Mouse (Mus musculus): ENCODE measurements around the gene Erc2. TPM values are rescaled to one million over a fixed set of nuclear protein-coding genes. Genes with fewer than 3 reads are reported as not detected.

Erc2 gene
- polyA plus RNA-seq, 1 experiment = 0.10 TPM

DNA sequence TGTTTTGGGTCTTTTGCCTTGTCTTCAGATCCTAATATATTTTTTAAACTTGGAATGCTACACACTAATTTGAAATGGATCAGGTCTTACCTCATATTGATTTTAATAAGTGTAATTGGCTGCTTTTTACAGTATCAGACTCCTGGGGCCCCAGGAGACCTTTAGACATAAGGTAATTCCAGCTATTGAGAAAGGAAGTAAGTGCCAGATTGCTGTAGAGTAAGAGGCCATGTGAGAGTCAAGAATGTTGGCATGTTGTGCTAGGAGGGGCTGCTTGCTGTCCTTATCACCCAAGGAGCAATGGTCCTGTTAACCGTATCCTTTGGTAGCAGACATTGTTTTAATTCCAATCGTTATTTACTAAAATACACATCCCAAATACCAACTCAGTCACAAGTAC is 163.3 kb downstream of the Erc2 start:
- Histone ChIP-seq H3K27me3 (replicated peaks) (no peaks in the 10 kb centered on the region), H3K36me3 (replicated peaks; ENCODE audit: low read length) (no peaks in the 10 kb centered on the region), H3K4me3 (replicated peaks) (no peak overlapping the region), H3K9me3 (no peaks in the 10 kb centered on the region), H3K4me1 (peaks cover 14% of the 10 kb centered on the region)
- TF ChIP-seq FLI1 (IDR thresholded peaks at IDR 0.05; ENCODE audit: low read length) = no peak
- no peak for TF ChIP-seq GATA1 (IDR thresholded peaks at IDR 0.05; ENCODE audit: borderline replicate concordance, low read length)

DNA sequence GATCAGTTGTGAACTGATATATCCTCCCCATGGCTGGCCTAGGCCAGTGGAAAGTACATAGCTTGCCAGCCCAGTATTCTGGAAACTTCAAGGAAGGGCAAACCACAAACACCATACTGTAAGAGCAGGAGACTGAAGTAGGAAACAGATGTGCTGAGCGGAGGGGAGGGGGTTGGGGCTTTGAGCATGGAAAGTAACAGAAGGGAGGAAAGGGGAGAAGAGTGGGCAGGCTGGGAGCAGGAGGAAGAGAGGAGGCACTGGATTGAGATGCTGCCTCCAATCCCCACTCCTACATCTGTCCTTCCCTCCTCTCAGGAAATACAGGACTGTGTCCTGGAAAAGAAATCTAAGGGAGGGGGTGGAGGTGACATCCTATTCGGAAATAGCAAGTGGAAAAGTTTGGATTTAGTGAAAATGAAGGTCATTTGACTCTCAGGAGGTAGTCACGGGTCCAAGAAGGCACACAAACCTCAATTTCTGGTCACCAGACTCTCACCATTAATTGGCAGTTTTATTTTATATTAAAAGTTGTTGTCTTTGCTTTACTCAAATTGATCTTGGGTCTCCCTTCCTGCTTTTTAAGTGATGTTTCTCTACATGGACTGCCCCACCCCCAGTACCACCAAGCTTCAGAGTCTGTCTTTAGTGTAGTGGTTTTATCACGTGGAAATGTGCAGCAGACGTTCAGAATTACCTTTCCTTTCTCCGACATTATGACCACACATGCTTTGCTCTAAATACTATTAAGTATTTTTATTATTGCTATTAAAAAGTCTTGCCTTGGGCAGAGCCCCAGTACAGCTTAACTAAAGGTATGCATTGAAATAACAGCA is 167.1 kb downstream of the Erc2 start:
- Histone ChIP-seq H3K9me3 (0 out of 2 replicates have a peak, but pooled peaks cover 3% of the 10 kb centered on the region), H3K4me1 (peaks cover 10% of the 10 kb centered on the region), H3K27me3 (replicated peaks) (no peaks in the 10 kb centered on the region), H3K4me3 (replicated peaks) (peak overlapping the region; percentile 59), H3K36me3 (replicated peaks; ENCODE audit: low read length) (no peaks in the 10 kb centered on the region)
- TF ChIP-seq FLI1 (IDR thresholded peaks at IDR 0.05; ENCODE audit: low read length) = no peak
- TF ChIP-seq GATA1 (IDR thresholded peaks at IDR 0.05; ENCODE audit: borderline replicate concordance, low read length) = no peak

DNA sequence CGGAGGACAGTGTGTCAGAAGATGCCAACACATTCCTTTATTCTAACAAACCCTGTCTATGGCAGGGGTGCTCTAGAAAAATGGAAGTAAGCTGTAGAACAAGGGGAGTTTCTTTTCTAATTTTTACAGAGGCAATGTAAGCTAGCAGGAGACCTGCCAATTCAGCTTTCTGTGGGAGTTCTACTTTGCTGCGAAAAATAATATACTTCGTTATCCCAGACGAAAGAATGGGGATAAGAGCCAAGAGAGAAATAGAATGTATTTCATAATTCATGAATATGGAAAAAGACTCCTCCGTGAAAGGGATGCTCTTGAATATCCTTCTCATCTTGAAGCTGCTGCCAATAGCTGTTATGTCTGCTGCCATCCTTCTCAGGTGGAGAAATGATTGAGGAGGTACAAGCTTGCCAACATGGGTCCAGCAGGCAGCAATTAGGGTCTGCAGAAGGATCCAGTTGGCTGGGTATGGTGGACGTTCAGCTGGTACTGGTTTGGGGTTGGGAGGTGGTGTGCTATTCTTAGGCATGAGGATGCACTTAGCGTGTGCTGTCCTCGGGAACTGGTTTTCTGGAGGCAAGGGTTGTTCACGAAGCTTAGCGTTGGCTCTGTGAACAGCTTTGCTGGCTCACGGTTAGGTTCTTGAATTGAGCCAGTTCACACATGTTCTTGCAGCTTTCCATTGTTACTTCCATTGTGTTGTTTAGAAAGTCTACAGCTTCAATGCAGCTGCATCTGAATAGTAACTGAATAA is 176.1 kb downstream of the Erc2 start:
- Histone ChIP-seq H3K9me3 (peaks cover 13% of the 10 kb centered on the region), H3K4me3 (replicated peaks) (no peak overlapping the region), H3K36me3 (replicated peaks; ENCODE audit: low read length) (no peaks in the 10 kb centered on the region), H3K4me1 (peaks cover 3% of the 10 kb centered on the region; the same call in 1 of the 2 replicates), H3K27me3 (replicated peaks) (no peaks in the 10 kb centered on the region)
- TF ChIP-seq FLI1 (IDR thresholded peaks at IDR 0.05; ENCODE audit: low read length) (no peak), GATA1 (IDR thresholded peaks at IDR 0.05; ENCODE audit: borderline replicate concordance, low read length) (no peak)

DNA sequence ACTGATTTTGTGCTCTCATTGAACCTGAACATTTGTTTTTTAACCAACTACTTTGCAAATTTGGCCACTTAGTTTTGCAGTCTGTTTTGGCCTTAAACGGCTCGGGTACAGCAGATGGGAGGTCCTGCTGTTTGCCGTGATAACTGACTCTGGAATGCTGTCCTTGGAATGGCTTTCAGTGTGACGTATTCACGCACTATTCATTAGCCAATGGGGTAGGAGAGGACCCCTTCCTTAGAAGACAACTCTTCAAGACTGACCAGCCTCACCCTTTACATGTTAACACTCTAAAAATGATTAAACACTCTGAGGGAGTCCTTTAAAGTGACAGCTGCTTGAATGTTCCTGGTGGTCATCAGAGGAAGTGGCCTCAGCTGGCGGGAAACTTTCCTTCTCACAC is 178.5 kb downstream of the Erc2 start:
- H3K4me3 ChIP-seq (replicated peaks) = no peak overlapping the region
- H3K9me3 ChIP-seq = peaks cover 15% of the 10 kb centered on the region
- no peaks in the 10 kb centered on the region for H3K36me3 ChIP-seq (replicated peaks; ENCODE audit: low read length)
- H3K4me1 ChIP-seq = peaks cover 3% of the 10 kb centered on the region; the same call in 1 of the 2 replicates
- no peak for TF ChIP-seq FLI1 (IDR thresholded peaks at IDR 0.05; ENCODE audit: low read length)
- no peak for TF ChIP-seq GATA1 (IDR thresholded peaks at IDR 0.05; ENCODE audit: borderline replicate concordance, low read length)
- no peaks in the 10 kb centered on the region for H3K27me3 ChIP-seq (replicated peaks)

DNA sequence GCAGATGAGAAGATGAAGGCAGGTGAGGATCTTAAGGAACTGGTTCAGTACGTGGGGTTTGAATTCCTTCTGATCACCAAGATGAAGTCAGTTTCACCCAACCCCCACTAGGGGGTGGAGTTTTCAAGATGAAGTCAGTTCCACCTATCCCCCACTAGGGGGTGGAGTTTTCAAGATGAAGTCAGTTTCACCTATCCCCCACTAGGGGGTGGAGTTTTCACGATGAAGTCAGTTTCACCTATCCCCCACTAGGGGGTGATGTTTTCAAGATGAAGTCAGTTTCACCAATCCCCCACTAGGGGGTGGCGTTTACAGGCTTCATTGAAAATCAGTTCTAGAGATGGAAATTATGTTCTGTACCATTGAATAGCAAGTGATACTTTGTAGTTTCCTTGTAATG is 181.7 kb downstream of the Erc2 start:
- Histone ChIP-seq H3K4me1 (no peaks in the 10 kb centered on the region; the same call in 1 of the 2 replicates), H3K4me3 (replicated peaks) (no peak overlapping the region), H3K36me3 (replicated peaks; ENCODE audit: low read length) (no peaks in the 10 kb centered on the region), H3K9me3 (peaks cover 15% of the 10 kb centered on the region), H3K27me3 (replicated peaks) (no peaks in the 10 kb centered on the region)
- TF ChIP-seq GATA1 (IDR thresholded peaks at IDR 0.05; ENCODE audit: borderline replicate concordance, low read length) = no peak
- no peak for TF ChIP-seq FLI1 (IDR thresholded peaks at IDR 0.05; ENCODE audit: low read length)

DNA sequence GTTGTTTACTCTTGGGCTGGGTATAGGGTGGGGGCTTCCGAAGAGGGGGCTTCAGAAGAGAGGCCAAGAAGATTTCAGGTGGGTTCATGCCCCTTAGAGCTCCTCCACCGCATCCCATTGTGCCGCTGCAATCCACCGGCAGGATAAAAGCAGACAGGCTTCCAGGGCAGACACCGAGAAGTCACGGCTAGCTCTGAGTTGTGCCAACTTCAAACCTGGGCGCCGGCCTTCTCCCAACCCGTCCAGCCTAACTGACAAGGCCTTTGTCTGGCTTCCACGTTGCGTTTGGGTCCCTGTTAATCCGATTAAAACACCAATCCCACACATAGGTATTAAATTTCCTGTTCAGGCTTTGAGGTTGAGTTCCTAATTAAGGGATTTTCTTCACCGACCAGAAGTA is 182.8 kb downstream of the Erc2 start:
- H3K27me3 ChIP-seq (replicated peaks) = no peaks in the 10 kb centered on the region
- H3K4me3 ChIP-seq (replicated peaks) = no peak overlapping the region
- TF ChIP-seq GATA1 (IDR thresholded peaks at IDR 0.05; ENCODE audit: borderline replicate concordance, low read length) (no peak), FLI1 (IDR thresholded peaks at IDR 0.05; ENCODE audit: low read length) (no peak)
- H3K4me1 ChIP-seq = no peaks in the 10 kb centered on the region
- no peaks in the 10 kb centered on the region for H3K36me3 ChIP-seq (replicated peaks; ENCODE audit: low read length)
- H3K9me3 ChIP-seq = peaks cover 11% of the 10 kb centered on the region

DNA sequence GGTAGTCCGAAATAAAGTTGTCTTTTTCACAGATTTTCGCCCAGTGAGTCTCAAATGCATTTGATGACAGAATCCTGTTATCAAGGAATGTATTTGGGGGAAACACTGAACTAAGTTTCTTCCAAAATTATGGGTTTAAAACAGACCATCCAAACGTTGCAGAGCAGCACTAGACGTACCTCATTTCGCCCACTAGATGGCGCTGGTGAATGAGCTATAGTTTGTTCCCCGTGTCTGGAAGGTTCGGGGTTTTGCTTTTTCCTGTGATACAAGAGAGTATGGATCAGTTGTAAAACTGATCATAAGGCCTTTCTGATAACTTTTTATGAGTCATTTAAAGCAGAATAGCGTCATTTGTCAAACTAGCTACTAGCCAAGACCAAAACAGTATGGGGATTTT is 185.9 kb downstream of the Erc2 start:
- no peaks in the 10 kb centered on the region for H3K27me3 ChIP-seq (replicated peaks)
- peaks cover 8% of the 10 kb centered on the region for H3K9me3 ChIP-seq
- H3K36me3 ChIP-seq (replicated peaks; ENCODE audit: low read length) = no peaks in the 10 kb centered on the region
- H3K4me3 ChIP-seq (replicated peaks) = no peak overlapping the region
- TF ChIP-seq FLI1 (IDR thresholded peaks at IDR 0.05; ENCODE audit: low read length) = no peak
- TF ChIP-seq GATA1 (IDR thresholded peaks at IDR 0.05; ENCODE audit: borderline replicate concordance, low read length) = no peak
- peaks cover 6% of the 10 kb centered on the region; the same call in 1 of the 2 replicates for H3K4me1 ChIP-seq

DNA sequence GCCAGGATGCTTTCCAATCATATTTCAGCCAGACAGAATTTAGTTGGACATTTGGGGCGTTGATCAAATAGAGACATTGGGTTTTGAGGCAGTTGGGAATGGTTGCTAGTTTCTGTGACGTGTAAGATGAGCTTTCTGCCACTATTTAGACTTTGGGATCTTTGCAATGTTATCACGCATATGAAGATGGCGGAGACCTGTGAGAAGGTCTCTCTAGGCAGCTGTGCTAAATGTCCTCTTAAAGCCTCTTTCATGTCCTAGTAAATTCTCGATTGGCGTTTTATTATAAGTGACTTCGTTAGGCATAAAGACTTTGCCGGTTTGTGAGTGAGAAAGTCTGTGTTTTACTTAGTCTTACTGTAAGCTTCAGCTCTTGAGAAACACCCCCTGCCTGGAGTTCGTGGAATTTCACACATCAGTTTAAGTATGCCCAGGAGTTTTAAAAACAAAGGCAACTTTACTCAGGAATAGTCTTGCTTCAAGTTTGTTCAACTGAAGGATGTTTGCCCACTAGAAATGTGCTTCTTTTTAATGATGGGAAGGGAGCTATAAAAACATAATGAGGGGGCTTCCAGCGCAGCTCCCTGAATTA is 186.4 kb downstream of the Erc2 start:
- no peaks in the 10 kb centered on the region for H3K27me3 ChIP-seq (replicated peaks)
- H3K4me3 ChIP-seq (replicated peaks) = no peak overlapping the region
- no peak for TF ChIP-seq GATA1 (IDR thresholded peaks at IDR 0.05; ENCODE audit: borderline replicate concordance, low read length)
- TF ChIP-seq FLI1 (IDR thresholded peaks at IDR 0.05; ENCODE audit: low read length) = no peak
- H3K4me1 ChIP-seq = peaks cover 6% of the 10 kb centered on the region; the same call in 1 of the 2 replicates
- peaks cover 3% of the 10 kb centered on the region for H3K9me3 ChIP-seq
- no peaks in the 10 kb centered on the region for H3K36me3 ChIP-seq (replicated peaks; ENCODE audit: low read length)

DNA sequence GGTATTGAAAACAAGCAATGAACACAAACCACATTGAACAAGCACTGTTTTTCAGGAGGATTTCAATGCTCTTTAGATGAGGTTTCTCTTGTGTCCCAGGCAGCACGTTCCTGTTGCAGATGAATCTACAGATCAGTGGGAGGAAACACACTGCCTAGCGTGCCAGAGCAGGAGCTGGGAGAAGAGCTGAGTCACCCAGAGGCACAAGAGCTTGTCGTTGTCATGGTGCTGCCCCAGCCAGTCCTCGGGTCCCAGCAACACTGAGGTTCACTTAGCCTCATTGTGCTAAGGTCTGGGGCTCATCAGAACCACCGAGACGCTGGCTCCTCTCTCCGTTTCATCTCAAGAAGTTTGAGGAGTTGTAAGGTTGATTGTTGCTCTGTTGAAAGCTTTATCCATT is 188.6 kb downstream of the Erc2 start:
- Histone ChIP-seq H3K4me3 (replicated peaks) (peak overlapping the region; percentile 62), H3K36me3 (replicated peaks; ENCODE audit: low read length) (no peaks in the 10 kb centered on the region)
- TF ChIP-seq FLI1 (IDR thresholded peaks at IDR 0.05; ENCODE audit: low read length) (no peak), GATA1 (IDR thresholded peaks at IDR 0.05; ENCODE audit: borderline replicate concordance, low read length) (no peak)

More for the DNA sequence above, 188.6 kb downstream of the Erc2 start:
- Histone ChIP-seq H3K9me3 (no peaks in the 10 kb centered on the region), H3K4me1 (peaks cover 6% of the 10 kb centered on the region; the same call in 1 of the 2 replicates), H3K27me3 (replicated peaks) (no peaks in the 10 kb centered on the region)
